Mouse (Mus musculus) 416B (cell line): ENCODE results near the gene Abca9.

Experiments used
- DNase-seq: peaks from one replicate; pipeline ENCODE4 v3.0.0; 2011; ENCODE audit warnings: low read depth

Abca9 gene

DNA sequence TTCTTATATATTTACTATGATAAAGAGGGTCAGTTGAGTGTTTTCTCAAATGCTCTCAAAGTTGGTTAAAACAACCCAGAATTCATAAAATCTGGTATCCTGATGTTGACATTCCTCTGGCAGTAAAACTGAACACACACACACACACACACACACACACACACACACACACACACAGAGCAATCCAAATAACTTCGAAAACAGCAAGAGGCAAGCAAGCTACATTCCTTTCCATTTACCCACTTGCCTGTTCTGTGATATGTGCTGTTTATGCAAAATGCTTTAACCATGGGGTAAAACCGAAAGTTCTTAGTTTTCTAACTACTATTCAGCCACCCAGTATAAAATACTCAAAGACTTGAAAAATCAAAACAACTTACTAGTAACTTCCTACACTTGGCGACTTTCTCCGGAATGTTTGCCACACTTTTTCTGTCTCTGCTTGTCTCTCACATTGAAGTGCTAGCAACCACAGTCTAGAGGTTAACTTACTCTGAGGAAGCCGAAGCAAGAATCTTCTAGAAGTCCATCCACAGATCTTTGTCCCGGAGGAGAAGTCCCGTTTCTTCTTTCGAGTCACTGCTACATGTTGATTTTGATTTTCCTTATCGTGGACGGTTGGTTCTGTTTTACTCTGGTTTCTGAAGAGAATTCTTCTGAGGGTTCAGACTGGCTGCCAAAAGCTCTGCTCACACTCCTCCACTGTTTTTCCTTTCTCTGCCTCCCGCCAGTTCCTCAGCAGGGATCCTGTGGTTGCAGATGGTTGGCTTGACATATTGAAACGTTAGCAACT, at the start of gene Abca9:
TSS of gene Abca9 (minus strand) at position 738 of the 793 bp plus-strand sequence.
- DNase-seq, result no peak

DNA sequence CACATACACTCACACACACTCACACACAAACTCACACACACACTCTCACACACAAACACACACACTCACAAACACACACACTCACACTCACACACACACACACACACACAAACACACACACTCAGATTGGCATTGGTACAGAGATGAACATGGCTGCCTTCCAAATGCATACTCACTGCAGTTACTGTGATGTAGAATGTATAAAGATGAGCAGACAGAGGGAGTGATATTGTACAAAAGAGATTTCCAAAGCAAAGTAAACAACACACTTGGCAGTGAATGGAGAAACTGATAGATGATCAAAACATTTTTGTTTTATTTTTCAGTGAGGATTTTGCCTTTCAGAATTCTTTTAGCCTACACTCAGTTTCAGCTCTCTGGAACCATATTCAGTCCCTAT, 49.1 kb upstream of the Abca9 start:
- no peak for DNase-seq

DNA sequence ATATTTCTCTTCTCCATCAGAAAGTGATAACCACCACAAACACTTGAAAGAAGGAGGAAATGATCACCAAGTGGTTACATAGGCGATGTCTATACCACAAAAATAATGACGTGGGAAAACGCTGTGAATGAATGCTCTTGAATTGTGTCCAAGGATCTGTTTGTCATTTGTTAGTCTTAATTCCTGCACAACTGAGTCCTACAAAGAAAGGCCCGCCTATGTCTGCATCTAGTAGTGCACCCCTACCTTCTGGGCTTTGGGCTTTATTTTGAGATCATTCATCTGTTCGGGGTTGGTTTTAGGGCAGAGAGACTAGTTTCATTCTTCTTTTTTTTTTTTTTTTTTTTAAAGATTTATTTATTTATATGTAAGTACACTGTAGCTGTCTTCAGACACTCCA, 35.9 kb upstream of the Abca9 start:
- no peak for DNase-seq

DNA sequence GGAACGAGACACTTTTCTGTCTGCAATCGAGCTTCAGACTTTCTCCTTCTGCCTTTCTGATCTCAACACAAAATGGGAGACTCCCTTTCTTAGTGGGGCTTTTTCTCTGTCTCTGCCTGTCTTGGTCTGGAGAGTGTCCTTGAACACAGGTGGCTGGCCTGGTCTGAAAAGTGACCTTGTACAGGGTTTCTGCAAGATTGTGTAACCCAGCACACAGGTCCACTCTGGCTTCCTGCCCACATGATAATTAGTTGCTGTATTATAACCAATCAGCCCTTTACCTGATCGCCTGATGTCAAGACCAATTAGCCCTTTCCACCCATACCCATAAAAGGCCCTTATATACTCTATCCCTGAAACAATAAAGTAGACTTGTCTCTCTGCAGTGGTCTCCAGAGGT, 30.9 kb upstream of the Abca9 start:
- no peak for DNase-seq

DNA sequence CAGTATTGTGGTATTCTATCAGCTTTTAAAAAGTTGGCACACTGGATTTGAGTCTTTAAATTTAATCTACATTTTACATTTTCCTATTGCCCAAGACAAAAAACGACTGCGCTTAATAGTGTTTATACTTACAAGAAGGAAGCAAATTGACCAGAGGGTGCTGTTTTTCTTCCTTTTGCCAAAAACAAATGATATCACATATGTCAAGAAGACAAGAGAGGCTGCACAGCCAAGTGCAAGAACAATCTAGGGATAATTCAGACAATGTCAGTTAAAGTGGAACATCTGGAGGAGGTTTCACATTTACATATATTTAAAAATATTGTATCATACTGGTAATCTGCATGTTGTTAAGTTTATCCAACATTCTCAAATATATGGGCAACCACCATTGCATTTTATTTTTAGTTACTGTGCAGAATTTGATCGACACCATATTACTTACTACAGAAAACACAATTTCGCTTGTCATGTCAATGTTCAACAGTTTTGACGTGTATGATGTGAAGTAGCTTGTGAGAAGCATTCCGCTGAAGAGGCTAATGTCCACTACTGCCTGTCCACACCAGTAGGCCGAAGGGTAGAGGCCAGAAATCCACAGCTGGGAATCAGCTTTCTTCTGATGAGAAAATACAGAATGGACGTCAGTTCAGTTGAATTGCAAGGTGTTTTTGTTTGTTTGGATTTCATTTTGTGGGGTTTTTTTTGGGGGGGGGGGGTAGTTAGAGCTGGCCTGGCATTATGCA, 28.7 kb upstream of the Abca9 start:
- DNase-seq, result no peak

DNA sequence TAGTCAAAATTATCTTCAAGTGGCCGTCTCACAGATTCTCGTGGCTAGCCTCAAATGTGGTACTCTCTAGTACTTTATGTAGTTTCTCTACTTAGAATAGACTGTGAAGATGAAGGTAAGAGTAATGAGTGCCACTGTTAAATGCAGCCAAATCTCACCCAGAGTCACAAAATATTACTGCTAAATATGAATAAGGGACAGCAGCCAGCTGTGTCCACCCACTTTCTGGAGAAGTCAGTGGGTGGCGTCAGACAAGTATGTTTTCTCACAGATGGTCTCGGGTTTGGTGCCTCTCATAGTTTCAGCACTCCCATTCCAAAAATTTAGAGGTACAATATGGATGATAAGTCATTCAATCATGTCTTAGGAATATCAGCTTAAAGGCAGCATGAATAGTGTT, 27.3 kb upstream of the Abca9 start:
- no peak for DNase-seq

DNA sequence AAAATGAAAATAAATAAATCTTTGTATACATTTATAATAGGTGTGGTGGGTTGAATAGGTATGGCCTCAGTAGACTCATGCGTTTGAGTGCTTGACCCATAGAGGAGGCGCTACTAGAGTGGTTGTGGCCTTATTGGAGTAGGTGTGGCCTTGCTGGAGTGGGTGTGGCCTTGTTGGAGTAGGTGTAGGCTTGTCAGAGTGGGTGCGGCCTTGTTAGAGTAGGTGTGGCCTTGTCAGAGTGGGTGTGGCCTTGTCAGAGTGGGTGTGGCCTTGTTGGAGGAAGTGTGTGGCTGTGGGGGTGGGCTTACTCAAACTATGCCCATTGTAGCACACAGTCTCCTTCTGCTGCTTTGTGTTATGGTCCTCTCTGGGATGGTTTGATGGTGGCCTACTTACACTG, 3.2 kb upstream of the Abca9 start:
- no peak for DNase-seq

DNA sequence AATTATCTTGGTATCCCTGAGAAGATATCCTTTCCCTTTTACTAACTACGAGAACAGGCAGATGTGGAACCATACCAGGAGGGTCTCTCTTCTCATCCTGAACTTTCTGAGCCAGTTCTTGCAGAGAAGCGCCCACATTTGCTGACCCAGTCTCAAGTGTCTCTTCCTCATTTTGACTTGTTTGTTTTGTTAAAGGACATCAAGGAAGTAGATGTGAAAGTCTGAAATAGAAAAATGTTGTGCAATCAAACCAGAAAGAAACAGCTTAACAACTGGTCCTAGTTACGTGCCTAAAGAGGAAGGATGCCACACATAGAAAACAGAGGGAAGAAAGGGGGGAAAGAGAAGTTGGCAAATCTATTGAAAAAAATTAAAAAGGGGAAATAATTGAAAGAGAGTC, 2.2 kb downstream of the Abca9 start:
- DNase-seq, result peak; percentile 64

DNA sequence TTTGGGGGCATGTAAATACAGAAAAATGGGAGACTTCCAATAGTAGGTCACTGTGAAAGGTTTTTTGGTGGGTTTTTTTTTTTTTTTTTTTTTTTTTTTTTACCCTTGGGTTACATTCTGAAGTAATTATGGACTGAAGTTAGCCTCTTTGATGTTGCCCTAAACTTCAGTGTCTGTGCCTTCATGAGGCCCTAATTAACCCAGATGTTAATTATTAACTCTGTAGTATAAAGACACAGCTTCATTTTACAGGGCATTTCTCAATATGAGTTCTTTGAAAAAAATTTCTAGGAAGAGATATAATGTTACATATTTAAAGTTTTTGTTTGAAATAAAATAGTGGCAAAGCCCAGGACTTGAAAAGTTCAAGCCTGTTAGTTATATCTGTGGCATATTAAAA, 2.6 kb downstream of the Abca9 start:
- DNase-seq, result no peak

DNA sequence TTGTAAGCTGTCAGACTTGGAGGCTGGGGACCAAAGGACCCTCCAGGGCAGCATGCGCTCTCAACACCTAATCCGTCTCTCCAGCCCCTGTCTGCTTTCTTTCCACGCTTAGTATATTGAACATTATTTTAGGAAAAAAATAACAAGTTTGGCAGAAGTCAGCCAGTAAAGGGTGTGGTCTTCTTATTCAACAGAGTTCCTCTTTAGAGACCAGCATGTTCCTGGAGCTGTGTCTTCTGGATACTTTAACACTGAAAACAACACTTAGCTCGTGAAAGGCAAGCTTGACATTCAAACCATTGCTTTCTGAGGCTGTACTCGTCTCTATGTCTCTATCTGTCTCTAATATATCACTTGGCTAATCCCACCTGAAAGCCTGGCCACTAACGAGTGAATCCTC, 10.9 kb downstream of the Abca9 start:
- DNase-seq, result no peak

DNA sequence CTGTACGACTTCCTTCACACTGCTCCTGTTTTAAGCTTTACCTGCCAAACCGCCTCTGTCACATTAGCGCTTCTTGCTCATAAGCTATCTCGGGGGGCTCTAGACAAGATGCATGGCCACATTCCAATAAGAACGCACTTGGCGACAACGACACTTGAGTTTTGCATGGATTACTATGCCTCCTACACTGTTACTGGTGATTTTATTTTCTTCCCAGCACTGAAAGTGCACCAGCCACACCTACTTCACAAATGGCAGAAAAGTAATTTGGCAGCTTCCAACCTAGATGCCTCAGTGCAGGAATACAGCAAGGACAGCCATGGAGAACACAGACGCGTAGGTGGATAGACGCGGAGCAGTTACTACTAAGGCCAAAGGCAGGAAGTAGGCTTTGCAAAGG, 12.0 kb downstream of the Abca9 start:
- no peak for DNase-seq

DNA sequence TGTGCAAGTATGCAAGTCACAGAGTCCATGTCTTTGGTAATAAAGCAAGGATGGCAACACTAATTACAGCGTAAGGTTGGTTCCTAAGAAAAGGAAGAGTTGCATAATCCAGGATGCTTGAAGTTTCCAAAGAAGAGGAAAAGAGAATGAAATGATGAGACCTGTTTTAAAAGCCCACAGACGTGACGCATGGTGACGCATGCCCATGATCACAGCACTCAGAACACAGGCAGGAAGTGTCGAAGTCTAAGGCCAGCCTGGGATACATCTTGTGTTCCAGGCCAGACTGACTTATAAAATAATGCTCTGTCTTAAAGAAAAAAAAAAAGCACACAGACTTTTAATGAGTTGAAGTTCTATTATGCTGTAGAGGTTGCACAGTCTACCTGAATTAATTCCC, 20.4 kb downstream of the Abca9 start:
- DNase-seq, result no peak

DNA sequence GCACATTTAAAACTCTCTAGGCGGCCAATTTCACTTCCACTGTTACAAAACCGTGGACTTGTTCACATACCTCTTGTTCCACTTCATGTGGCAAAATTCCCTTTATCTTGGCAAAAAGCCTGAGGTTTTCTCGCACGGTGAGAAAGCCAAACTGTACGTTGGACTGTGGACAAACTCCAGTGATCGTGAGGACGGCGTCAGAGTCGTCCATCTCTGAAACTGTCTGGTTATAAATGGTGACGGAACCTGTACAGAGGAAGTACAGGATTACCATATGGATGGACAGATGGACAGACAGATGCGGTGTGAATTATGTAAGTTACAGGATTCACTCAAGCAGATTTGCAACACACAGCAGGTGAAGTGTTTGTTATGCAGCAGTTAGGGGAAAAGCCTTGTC, 22.6 kb downstream of the Abca9 start:
- no peak for DNase-seq

DNA sequence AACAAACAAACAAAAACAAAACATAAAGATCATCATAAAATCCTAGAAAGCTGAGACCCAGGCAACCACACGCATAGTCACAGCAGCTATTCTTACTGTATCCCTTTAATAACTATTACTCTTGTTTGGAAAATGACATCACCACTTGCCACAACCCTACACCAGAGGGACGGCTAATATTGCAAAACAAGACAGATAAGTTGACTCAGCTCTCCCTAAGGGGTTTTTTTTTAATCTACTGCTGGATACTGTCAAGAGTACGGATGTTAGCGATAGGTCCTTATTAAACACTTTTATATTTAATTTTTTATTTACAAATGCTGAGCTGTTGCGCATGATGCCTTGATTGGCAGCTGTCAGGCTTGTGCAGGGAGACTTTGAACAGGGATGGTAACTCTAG, 37.2 kb downstream of the Abca9 start:
- peak; percentile 11 for DNase-seq

DNA sequence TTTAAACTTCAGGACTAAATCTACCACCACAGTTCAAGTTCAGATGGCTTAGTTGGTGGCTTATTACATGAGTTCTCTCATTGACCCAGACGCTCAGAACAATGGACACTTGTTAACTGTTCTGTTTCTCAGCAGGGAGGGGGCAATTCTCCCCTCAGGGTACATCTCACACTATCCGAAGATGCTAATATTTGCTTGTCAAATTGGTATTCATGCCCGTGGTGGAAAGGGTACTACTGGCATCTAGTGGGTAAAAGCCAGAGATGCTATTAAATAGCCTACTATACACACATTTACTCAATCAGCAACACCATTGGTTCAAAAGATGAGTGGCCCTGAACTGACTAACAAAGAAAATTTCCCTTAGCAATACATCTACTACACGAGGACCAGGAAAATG, 56.9 kb downstream of the Abca9 start:
- no peak for DNase-seq

DNA sequence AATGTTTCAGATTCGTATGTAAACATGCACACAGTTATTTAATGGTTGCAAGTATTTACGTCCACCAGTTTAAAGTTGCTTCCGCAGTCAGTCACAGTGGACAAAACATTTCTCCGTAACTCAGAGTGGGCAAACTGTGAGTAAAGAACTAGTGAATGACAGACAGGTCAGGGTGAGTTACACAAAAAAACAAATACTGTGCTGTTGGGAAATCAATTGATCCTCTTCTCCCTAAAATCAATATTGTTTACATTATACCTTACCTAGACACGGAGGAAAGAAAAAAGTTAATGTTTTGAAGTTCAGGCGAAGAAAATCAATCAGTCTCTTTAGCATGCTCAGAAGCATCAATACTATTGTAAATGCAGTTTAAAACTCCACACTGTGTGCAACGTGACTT, 66.6 kb downstream of the Abca9 start:
- no peak for DNase-seq

DNA sequence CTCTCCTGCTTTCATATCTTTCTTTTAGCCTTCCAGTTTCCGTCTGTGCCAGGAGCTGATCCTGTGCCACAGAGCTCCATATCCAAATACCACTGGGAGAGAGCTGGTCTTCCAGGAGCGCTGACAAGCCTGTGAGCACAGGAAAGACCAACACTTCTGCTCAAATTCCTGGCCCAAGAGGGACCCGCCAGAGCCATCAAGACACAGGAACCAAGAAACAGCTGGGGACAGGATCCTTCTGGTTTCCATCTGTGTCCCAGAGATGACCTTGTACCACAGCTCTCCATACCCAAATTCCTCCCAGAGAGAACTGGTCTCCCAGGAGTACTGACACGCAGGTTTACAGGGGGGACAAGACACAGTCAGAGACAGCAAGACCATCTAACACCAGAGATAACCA, 69.1 kb downstream of the Abca9 start:
- DNase-seq, result no peak

DNA sequence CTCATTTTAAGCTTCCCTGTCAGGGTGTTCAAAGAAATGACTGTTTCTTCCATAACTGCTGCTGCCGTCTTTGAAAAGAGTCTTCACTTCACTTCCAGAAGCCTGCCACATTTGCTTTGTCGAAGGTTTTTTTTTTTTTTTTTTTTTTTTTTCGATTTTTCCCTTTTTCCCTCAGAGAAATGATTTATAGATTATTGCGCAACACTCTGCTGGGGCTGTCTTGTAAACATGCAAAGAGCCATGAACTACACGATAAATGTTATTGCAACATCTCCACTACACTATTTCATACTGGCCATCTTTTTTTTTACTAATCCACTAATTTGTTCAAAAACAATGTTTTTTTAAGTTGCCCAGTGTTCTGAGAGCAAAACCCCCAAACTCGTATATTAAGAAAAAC, 70.5 kb downstream of the Abca9 start:
- DNase-seq, result no peak

DNA sequence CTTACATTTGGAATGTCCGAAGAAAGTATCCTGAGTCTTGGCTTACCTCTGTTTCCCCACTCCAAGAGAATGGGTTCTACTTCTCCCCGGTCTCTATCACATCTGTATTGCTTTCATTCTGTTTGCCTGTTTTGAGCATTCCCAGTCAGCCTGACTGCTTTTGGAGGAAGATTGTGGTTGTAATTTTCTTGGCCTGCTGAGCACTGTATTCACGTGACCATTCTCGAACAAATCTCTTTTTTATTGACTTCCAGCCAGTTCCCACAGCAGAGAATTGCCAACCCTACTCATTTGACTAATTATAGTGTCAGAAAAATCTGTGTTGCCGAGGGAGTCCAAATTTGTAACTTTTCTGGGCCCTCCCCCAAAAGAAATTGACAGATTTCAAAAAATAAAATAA, 72.1 kb downstream of the Abca9 start, which contains the start of gene Abca8a:
TSS of gene Abca8a (minus strand) at position 121 of the 400 bp plus-strand sequence.
- no peak for DNase-seq

DNA sequence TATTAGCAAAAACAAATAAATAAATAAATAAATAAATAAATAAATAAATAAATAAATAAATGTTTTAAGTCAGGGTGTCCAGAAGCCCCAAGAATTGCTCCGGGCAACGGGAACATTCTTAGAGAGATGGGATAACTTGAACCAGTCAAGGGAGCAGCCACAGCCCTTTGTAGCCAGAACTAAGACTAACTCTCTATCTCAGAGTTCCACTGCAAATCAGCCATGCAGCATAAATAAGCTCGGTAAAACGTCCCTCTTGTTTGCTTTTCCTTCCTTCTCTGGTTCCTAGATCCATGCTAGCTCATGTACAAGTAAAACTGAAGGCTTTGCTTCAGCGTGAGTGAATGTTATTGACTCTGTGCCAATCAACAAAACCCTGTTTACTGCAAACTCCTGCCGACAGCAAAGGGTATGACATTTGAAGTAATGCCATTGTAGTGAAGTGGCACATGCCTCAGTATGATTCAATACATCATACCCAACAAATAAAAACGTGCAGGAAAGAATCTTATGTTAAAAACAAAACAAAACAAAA, 73.1 kb downstream of the Abca9 start:
- DNase-seq, result no peak

DNA sequence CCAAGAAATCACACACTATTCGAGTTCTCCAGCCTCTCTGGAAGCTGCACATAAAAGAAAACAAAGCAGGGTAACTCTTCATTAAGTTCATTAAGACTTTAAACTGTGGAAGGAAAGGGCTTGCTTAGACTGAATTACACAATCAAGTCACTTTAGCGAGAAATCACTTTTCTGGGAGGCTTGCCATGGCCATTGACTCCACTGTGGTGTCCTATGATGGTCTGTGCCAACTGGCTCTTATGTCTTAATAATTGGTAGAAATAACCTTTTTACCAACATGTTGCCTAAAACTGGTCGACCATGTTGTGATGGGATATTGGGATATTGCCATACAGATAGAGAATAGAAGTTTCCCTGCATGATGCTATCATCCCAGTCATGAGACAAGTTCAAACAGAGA, 73.8 kb downstream of the Abca9 start:
- DNase-seq, result no peak

DNA sequence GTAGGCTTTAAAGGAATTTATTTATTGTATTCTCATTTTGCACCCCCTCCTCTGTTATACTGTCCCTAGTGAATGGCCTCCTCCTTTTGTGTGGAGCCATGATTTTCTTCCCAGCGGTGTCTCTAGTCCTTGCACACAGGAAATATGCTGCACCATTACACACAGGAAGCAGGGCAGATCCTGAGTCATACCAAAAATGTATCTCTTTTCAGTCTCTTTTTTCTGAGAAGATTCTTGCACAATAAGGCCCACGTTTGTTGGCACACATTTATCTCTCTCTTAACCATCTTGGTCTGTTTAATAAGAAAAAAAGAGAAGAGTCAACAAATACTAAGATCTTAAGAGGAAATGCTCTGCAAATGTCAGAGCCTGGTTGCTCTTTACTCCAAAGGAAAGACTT, 76.7 kb downstream of the Abca9 start:
- DNase-seq, result peak; percentile 27

DNA sequence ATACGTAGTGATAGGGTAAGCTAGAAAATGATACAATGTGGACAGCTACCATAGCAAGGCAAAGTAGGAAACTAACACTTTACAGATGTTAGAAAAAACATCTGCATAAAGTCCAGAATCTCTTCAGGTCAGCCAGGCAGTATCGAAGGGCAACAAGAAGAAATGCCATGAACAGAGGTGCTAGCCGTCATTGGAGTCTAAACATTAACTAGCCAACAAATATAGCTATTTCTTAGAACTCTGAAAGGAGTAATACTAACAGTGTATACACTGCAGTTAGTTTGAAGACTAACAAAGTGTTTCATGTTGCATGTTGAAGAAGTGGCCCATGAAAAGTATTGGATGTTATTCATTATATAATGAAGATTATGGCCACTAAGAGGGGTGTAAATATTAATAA, 95.8 kb downstream of the Abca9 start:
- no peak for DNase-seq
